Mouse (Mus musculus): ENCODE results near the gene Crtap.

GRCm38 (mm10) chr9:114425576-114425975, 35.1 kb upstream of the Crtap start:
- no peak for TF ChIP-seq GATA1 (IDR thresholded peaks at IDR 0.05; ENCODE audit: low read length)
- no peak for TF ChIP-seq TAL1 (IDR thresholded peaks at IDR 0.05; ENCODE audit: low read length)

Data from erythroblast, embryonic 14.5 days (primary cell).